Mouse (Mus musculus): ENCODE measurements around the gene Mrpl34. TPM values are rescaled to one million over a fixed set of nuclear protein-coding genes. Genes with fewer than 3 reads are reported as not detected.
A peak's percentile ranks its signal among the peaks of the same experiment; 100 is the strongest.

Gene Mrpl34
- polyA plus RNA-seq, 1 experiment: 14.2 TPM

DNA sequence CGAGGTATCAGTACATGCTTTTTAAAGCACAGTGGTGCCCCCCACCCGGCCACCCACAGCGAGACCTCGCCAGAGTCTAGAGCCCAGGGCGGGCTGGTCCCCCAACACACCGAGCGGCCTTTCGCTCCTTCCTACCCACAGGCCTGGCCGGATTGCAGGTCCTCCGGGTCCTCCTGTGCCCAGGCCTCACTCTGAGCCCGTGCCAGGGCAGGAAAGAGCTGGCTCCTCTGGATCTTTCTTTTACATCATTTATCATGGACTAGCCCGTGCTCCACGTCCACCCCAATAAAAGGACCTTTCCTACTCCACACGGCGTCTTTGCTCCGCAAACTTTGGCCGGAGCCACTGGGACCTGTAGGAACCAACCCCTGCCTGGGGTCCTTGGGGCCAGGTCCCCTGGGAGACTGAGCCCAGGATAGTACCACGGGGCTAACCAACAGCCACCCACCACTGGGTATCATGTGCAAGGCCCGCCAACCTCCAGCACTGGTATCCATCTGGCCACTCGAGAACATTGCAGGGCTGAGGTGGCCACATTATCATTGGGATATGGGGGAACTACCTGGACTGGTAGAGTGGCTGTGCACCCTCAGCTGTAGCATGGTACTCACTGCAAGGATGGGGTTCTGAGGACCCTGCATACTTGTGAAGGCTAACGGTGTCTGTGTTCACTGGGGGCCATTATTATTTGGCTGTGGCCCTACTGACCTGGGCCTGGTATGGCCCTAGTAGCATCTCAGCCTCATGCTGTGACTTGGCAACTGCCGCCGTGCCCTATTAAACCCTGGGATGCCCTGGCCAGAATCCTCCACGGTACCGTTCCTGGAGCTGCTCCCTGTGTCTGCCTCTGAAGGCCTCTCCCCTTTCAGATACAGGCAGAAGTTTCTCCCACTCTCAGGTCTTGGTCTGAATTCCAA, 10.3 kb downstream of the Mrpl34 start:
- no peak overlapping the region for H3K4me3 ChIP-seq (ENCODE audit: control insufficient read depth, low read depth, low read length)
- peaks cover 19% of the 10 kb centered on the region for H3K4me1 ChIP-seq (ENCODE audit: control insufficient read depth, insufficient read depth, low read length)
- no peak for TF ChIP-seq CTCF (IDR thresholded peaks at IDR 0.05; ENCODE audit: control insufficient read depth, insufficient read depth, insufficient replicate concordance, low read depth, low read length)
- no peak for TF ChIP-seq POLR2A (IDR thresholded peaks at IDR 0.05; ENCODE audit: control insufficient read depth, low read depth, low read length)
- no peaks in the 10 kb centered on the region for H3K36me3 ChIP-seq (ENCODE audit: control insufficient read depth, insufficient read depth, low read length)
- no peak overlapping the region for H3K27ac ChIP-seq (ENCODE audit: control insufficient read depth, insufficient read depth, low read depth, low read length)
- H3K27me3 ChIP-seq (ENCODE audit: control insufficient read depth, insufficient read depth, low read length): no peaks in the 10 kb centered on the region

DNA sequence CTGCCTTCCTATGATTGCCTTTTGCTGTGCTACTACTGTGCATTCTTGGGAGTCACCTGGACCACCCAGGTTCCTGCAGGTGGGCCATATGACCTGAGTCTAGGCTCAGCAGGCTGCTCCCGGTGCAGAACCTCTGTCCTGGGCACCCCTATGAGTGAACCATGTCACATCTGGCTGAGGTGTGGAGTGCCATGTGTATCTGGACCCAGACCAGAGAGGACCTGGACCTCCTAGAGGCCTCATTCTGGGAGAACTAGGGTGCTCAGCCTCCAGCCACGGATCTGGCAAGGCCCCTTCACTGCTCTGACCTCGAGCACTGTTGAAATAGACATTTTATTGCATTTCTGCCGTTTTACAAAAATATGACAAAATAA, 10.9 kb downstream of the Mrpl34 start:
- Histone ChIP-seq H3K27me3 (ENCODE audit: control insufficient read depth, insufficient read depth, low read length) (no peaks in the 10 kb centered on the region), H3K4me3 (ENCODE audit: control insufficient read depth, low read depth, low read length) (no peak overlapping the region), H3K4me1 (ENCODE audit: control insufficient read depth, insufficient read depth, low read length) (peaks cover 19% of the 10 kb centered on the region), H3K36me3 (ENCODE audit: control insufficient read depth, insufficient read depth, low read length) (no peaks in the 10 kb centered on the region), H3K27ac (ENCODE audit: control insufficient read depth, insufficient read depth, low read depth, low read length) (no peak overlapping the region)
- TF ChIP-seq CTCF (IDR thresholded peaks at IDR 0.05; ENCODE audit: control insufficient read depth, insufficient read depth, insufficient replicate concordance, low read depth, low read length): no peak

DNA sequence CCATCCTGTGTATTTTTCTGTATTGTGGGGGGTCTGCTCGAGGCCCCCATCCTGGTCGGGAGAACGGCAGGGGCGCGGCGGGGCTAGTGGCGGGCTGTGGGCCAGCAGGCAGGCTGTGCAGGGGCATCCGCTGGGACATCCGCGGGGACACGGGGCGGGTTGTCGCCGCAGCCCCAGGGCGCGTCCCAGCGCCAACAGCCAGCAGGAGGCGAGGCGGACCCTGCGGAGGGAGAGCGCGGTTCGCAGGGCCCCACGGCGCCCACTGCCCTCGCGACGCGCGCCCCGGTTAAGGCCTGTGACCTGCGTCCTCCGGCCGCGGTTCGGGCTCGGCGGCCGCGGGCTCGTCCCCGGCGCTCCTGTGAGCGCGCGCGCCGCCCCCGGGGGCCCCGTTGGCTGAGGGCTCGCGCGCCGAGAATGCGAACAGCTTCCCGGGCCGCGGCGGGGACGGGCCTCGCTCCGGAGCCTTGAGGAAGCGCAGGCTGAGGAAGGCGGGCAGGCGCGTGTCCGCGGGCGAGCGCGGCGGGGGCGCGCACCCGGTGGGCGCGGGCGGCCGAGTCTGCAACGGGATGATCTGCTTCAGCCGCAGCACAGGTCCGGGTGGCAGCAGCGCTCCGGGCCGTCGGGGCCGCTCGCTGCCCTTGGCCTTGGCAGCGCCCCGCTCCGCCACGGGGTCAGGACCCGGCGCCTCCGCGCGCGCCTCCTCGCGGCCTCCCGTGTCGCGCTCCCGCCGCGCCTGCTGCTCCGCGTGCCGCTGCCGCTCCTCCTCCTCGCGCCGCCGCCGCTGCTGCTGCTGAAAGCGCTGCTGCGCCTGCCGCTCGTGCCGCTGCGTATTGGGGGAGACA, 11.6 kb downstream of the Mrpl34 start:
- TF ChIP-seq POLR2A (IDR thresholded peaks at IDR 0.05; ENCODE audit: control insufficient read depth, low read depth, low read length): no peak
- no peak for TF ChIP-seq CTCF (IDR thresholded peaks at IDR 0.05; ENCODE audit: control insufficient read depth, insufficient read depth, insufficient replicate concordance, low read depth, low read length)
- peak overlapping the region; percentile 67 for H3K27ac ChIP-seq (ENCODE audit: control insufficient read depth, insufficient read depth, low read depth, low read length)
- peak overlapping the region; percentile 88 for H3K4me3 ChIP-seq (ENCODE audit: control insufficient read depth, low read depth, low read length)
- no peaks in the 10 kb centered on the region for H3K27me3 ChIP-seq (ENCODE audit: control insufficient read depth, insufficient read depth, low read length)
- H3K4me1 ChIP-seq (ENCODE audit: control insufficient read depth, insufficient read depth, low read length): peaks cover 25% of the 10 kb centered on the region
- H3K36me3 ChIP-seq (ENCODE audit: control insufficient read depth, insufficient read depth, low read length): no peaks in the 10 kb centered on the region

DNA sequence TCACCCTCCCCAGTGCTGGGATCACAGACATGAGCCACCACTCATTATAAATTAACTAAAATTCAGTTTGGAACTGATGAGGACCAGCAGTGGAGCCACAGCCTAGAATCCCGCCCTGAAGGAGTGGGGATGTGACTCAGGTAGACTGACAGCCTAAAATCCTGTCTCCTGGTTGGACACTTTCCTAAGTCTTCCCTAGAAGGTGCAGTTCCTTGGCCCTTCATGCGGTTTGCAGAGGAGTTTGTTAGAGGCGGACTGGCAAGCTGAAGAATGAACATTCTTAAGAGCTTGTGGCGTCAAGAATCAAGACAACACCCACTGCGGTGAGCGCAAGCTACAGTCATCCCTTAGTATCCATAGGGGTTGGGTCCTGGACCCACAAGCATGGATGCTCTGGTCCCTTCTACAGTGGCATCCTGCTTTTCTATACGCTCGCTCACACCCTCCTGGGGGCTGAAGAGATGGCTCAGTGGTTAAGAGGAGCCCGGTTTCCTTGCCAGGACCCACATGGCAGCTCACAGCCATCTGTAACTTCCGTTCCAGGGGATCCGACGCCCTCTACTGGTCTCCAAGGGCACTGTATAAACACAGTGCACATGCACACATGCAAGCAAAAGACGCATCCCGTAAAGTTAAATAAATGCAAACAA, 12.6 kb downstream of the Mrpl34 start:
- Histone ChIP-seq H3K27ac (ENCODE audit: control insufficient read depth, insufficient read depth, low read depth, low read length) (no peak overlapping the region), H3K36me3 (ENCODE audit: control insufficient read depth, insufficient read depth, low read length) (no peaks in the 10 kb centered on the region), H3K4me1 (ENCODE audit: control insufficient read depth, insufficient read depth, low read length) (peaks cover 28% of the 10 kb centered on the region), H3K4me3 (ENCODE audit: control insufficient read depth, low read depth, low read length) (no peak overlapping the region), H3K27me3 (ENCODE audit: control insufficient read depth, insufficient read depth, low read length) (no peaks in the 10 kb centered on the region)
- TF ChIP-seq POLR2A (IDR thresholded peaks at IDR 0.05; ENCODE audit: control insufficient read depth, low read depth, low read length) (no peak), CTCF (IDR thresholded peaks at IDR 0.05; ENCODE audit: control insufficient read depth, insufficient read depth, insufficient replicate concordance, low read depth, low read length) (peak; percentile 55; the same call in 1 of the 2 replicates)

DNA sequence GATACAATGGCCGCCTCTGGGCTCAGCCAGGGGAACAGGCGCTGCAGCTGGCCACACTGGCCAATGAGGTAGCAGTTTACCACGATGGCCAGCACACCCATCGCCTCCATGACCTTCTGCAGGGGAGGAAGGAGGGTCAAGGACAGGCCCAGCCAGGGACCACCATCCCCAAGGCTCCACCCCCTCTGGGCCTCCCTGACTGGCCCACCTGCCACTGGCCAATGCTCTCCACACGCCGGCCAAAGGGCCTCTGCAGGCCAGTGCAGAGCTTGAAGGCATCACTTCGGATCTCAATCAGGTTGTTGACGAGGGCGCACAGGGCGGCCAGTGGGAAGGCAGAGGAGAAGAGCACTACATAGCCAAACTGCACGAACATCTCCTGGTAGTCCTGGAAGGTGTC, 14.2 kb downstream of the Mrpl34 start:
- H3K27me3 ChIP-seq (ENCODE audit: control insufficient read depth, insufficient read depth, low read length): no peaks in the 10 kb centered on the region
- H3K36me3 ChIP-seq (ENCODE audit: control insufficient read depth, insufficient read depth, low read length): no peaks in the 10 kb centered on the region
- TF ChIP-seq CTCF (IDR thresholded peaks at IDR 0.05; ENCODE audit: control insufficient read depth, insufficient read depth, insufficient replicate concordance, low read depth, low read length): no peak
- no peak for TF ChIP-seq POLR2A (IDR thresholded peaks at IDR 0.05; ENCODE audit: control insufficient read depth, low read depth, low read length)
- H3K27ac ChIP-seq (ENCODE audit: control insufficient read depth, insufficient read depth, low read depth, low read length): no peak overlapping the region
- H3K4me1 ChIP-seq (ENCODE audit: control insufficient read depth, insufficient read depth, low read length): peaks cover 28% of the 10 kb centered on the region
- H3K4me3 ChIP-seq (ENCODE audit: control insufficient read depth, low read depth, low read length): no peak overlapping the region

DNA sequence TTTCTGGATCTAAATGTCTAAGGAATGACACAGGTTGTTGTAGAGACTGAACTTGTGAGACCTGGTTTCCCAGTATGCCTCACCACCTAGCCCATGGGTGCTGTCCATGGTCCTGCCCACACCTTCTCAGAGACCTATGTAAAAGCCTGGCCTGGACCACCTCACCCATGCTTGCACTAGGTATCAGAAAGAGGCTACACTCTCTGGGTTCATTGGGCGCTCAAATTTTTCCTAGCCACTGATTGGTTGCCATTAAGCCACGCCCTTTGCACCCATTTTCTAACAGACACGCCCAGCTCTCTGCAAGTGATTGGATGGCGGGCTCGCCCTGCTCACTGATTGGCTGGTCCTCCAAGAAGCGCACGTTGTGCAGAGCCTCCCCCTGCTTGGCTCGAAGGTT, 19.2 kb downstream of the Mrpl34 start:
- TF ChIP-seq CTCF (IDR thresholded peaks at IDR 0.05; ENCODE audit: control insufficient read depth, insufficient read depth, insufficient replicate concordance, low read depth, low read length) (no peak), POLR2A (IDR thresholded peaks at IDR 0.05; ENCODE audit: control insufficient read depth, low read depth, low read length) (no peak)
- no peak overlapping the region for H3K27ac ChIP-seq (ENCODE audit: control insufficient read depth, insufficient read depth, low read depth, low read length)
- peaks cover 34% of the 10 kb centered on the region for H3K4me1 ChIP-seq (ENCODE audit: control insufficient read depth, insufficient read depth, low read length)
- no peaks in the 10 kb centered on the region for H3K27me3 ChIP-seq (ENCODE audit: control insufficient read depth, insufficient read depth, low read length)
- H3K36me3 ChIP-seq (ENCODE audit: control insufficient read depth, insufficient read depth, low read length): no peaks in the 10 kb centered on the region
- H3K4me3 ChIP-seq (ENCODE audit: control insufficient read depth, low read depth, low read length): no peak overlapping the region

DNA sequence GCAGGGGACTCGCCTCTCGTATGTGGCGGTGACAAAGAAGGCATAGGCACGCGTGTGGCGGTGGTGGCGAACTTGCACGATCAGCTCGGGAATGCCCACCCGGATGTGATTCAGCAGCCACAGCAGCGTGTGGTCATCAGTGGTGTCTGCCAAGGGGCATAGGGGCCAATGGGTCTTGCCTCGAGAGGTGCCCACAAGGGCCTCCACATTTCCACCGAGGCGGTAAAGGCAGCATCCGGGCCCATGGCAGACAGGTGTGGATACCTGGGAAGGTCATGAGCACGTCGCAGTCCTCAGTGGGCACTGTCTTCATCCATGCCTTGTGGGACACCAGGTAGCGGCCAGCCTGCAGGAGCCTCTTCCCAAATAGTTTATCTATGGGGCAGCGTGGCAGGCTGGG, 20.0 kb downstream of the Mrpl34 start:
- H3K27me3 ChIP-seq (ENCODE audit: control insufficient read depth, insufficient read depth, low read length): no peaks in the 10 kb centered on the region
- no peak overlapping the region for H3K4me3 ChIP-seq (ENCODE audit: control insufficient read depth, low read depth, low read length)
- no peaks in the 10 kb centered on the region for H3K36me3 ChIP-seq (ENCODE audit: control insufficient read depth, insufficient read depth, low read length)
- no peak for TF ChIP-seq CTCF (IDR thresholded peaks at IDR 0.05; ENCODE audit: control insufficient read depth, insufficient read depth, insufficient replicate concordance, low read depth, low read length)
- TF ChIP-seq POLR2A (IDR thresholded peaks at IDR 0.05; ENCODE audit: control insufficient read depth, low read depth, low read length): no peak
- peaks cover 39% of the 10 kb centered on the region for H3K4me1 ChIP-seq (ENCODE audit: control insufficient read depth, insufficient read depth, low read length)
- H3K27ac ChIP-seq (ENCODE audit: control insufficient read depth, insufficient read depth, low read depth, low read length): no peak overlapping the region

Data from testis, adult 2 months (tissue).